Mouse (Mus musculus) liver, adult 2 months (tissue): ENCODE data around the gene Tph2. TPM values are rescaled to one million over a fixed set of nuclear protein-coding genes. Genes with fewer than 3 reads are reported as not detected.

Source experiments
- DNase-seq: peaks from one replicate; pipeline ENCODE4 v3.0.0-alpha.2; 2011; ENCODE audit warnings: low read depth, low spot score; ENCODE audit errors: extremely low read depth
- H3K27ac ChIP-seq: fragments of 200-500 bp; replicated peaks from 2 replicates; pipeline ENCODE4 v1.5.1; 2012; ENCODE audit warnings: low read depth, mild to moderate bottlenecking, control low read depth, inconsistent platforms, low read length; ENCODE audit not compliant: insufficient read depth
- H3K27me3 ChIP-seq: fragments of 200-500 bp; 2 replicates; pipeline ENCODE4 v1.6.1; 2012; ENCODE audit warnings: mild to moderate bottlenecking, moderate library complexity, low read length, inconsistent platforms; ENCODE audit not compliant: control insufficient read depth, insufficient read depth
- H3K36me3 ChIP-seq: fragments of 200-500 bp; 2 replicates; pipeline ENCODE4 v1.6.1; 2012; ENCODE audit warnings: low read length, inconsistent platforms; ENCODE audit not compliant: control insufficient read depth, insufficient read depth
- H3K4me1 ChIP-seq: fragments of 200-500 bp; 2 replicates; pipeline ENCODE4 v1.6.1; 2011; ENCODE audit warnings: low read length; ENCODE audit not compliant: control insufficient read depth, insufficient read depth
- H3K4me3 ChIP-seq: fragments of 200-500 bp; 2 replicates; pipeline ENCODE4 v1.5.1; 2011; ENCODE audit warnings: low read depth, mild to moderate bottlenecking, control low read depth, low read length, moderate library complexity; ENCODE audit not compliant: insufficient read depth
- H3K79me2 ChIP-seq: fragments of 200-500 bp; 2 replicates; pipeline ENCODE4 v1.6.1; 2012; ENCODE audit warnings: inconsistent platforms, mild to moderate bottlenecking, low read length, moderate library complexity; ENCODE audit not compliant: control insufficient read depth, insufficient read depth
- H3K9ac ChIP-seq: fragments of 200-500 bp; 2 replicates; pipeline ENCODE4 v1.6.1; 2012; ENCODE audit warnings: low read depth, mild to moderate bottlenecking, control low read depth, inconsistent platforms, low read length
- CTCF ChIP-seq: fragments of 200-500 bp; IDR thresholded peaks from 2 replicates; pipeline ENCODE4 v1.5.1; 2011; ENCODE audit warnings: low read depth, low read length, control low read depth
- POLR2A ChIP-seq: fragments of 200-500 bp; IDR thresholded peaks from 2 replicates; pipeline ENCODE4 v1.6.1; 2011; ENCODE audit warnings: low read length, control low read depth; ENCODE audit not compliant: insufficient read depth; ENCODE audit errors: extremely low read depth
- WGBS: fragments of 180-500 bp; shearing (Covaris S2); methylation state at CpG from one replicate; pipeline ENCODE4 v1.1.7; 2018; 5-methylcytosine and 5-hydroxymethylcytosine counted together
- polyA plus RNA-seq: library from polyadenylated mRNA; depleted of rRNA; stranded (reverse); fragments of >200 nt; gene quantifications from 2 replicates; pipeline ENCODE4 v1.2.3, GENCODE M21; 2012
- total RNA-seq: library from RNA; depleted of rRNA; stranded (reverse); fragments of >200 nt; gene quantifications from 2 replicates; pipeline ENCODE4 v1.2.3, GENCODE M21; 2014

The Tph2 gene
- total and polyA plus RNA-seq, 2 experiments = not detected

DNA sequence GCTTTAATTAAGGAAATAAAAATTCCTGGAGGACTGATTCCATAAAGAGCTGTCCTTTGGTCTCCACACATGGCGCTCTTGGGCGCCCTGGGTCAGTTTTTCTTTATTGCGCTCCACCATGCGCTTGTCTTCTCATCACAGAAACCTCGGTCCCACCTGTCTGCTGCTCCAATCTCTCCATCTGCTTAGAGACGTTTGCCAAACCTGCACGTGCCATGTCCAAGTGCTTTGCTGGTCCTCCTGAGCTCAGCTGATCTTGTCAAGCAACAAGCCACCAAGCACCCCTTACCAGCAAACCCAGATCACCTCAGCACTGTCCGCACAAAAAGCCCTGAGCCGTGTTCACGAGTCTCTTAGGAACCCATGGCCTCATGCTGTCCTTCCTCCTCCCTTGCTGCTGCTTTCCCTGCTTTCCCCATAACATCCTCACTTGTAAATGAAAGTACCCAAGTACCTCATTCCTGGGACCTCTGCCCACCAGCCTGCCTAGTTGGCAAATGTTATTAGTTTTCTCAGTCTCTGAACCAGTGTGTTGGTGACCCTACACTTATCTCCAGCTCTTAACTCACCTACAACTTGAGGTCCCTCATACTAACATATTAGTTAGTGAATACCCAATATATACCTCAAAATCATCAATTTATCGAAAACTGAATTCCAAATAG lies 28.2 kb upstream of the Tph2 start:
- no peaks in the 10 kb centered on the region for H3K4me1 ChIP-seq
- TF ChIP-seq POLR2A = no peak
- no peak for TF ChIP-seq CTCF
- DNase-seq = no peak
- H3K79me2 ChIP-seq = no peaks in the 10 kb centered on the region; the same call in 1 of the 2 replicates
- no peaks in the 10 kb centered on the region for H3K27me3 ChIP-seq
- no peak overlapping the region for H3K9ac ChIP-seq
- no peak overlapping the region for H3K4me3 ChIP-seq
- 97% methylated on average over 11 of the region's 11 CpGs for WGBS
- H3K36me3 ChIP-seq = peaks cover 46% of the 10 kb centered on the region
- no peak overlapping the region for H3K27ac ChIP-seq

- WGBS = 83% methylated on average over 3 of the region's 3 CpGs
- no peak for TF ChIP-seq POLR2A
- TF ChIP-seq CTCF = no peak
- Histone ChIP-seq H3K4me1 (no peaks in the 10 kb centered on the region), H3K9ac (no peak overlapping the region), H3K27me3 (no peaks in the 10 kb centered on the region), H3K27ac (no peak overlapping the region), H3K4me3 (no peak overlapping the region), H3K36me3 (peaks cover 59% of the 10 kb centered on the region), H3K79me2 (no peaks in the 10 kb centered on the region)
- no peak for DNase-seq
These were observed 21.0 kb upstream of the Tph2 start for GRCm38 (mm10) chr10:115205825-115206224.

- Histone ChIP-seq H3K9ac (no peak overlapping the region), H3K79me2 (no peaks in the 10 kb centered on the region), H3K27ac (no peak overlapping the region), H3K36me3 (peaks cover 59% of the 10 kb centered on the region), H3K4me1 (no peaks in the 10 kb centered on the region), H3K4me3 (no peak overlapping the region), H3K27me3 (no peaks in the 10 kb centered on the region)
- 21% methylated on average over 1 of the region's 1 CpGs for WGBS
- TF ChIP-seq CTCF = no peak
- no peak for TF ChIP-seq POLR2A
- DNase-seq = peak; percentile 82
These were observed 20.5 kb upstream of the Tph2 start for GRCm38 (mm10) chr10:115205284-115205683.

DNA sequence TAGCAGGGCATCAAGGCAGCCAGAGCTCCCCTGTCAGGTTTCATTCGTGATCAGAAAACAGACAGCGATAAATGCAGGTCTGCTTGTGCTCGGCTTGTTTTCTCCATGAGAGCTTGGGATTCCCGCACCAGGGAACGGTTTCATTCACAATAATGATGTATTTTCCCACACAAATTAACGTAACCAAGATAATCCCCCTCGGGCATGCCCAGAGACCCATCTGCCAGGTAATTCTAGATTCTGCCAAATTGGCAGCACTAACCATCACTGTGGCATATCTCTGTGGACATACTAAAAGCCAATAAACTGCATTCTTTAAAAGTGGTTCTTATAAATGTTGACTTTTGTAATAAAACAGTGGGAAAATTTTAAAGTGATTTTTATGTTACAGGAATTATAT lies 6.4 kb upstream of the Tph2 start:
- H3K4me3 ChIP-seq = no peak overlapping the region
- no peak for TF ChIP-seq POLR2A
- TF ChIP-seq CTCF = no peak

DNA sequence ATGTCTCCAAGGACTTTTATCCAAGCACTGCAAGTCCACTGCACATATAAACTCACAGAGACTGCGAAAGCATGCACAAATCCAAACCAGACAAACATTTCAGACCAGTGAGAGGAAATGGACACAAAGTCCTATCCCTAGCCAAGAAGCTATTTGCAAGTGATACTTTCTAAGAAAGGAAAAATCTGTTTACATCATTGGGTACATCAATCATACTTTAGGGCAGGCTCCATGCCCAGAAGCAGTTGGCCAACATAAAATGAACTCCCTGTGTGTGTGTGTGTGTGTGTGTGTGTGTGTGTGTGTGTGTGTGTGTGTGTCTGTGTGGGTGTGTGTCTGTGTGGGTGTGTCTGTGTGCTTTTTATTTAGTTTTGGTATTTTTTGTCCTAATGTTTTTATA lies 2.6 kb upstream of the Tph2 start:
- no peaks in the 10 kb centered on the region for H3K36me3 ChIP-seq
- 0 out of 2 replicates have a peak, but pooled peaks cover 3% of the 10 kb centered on the region for H3K27me3 ChIP-seq
- no peak for DNase-seq
- H3K27ac ChIP-seq = no peak overlapping the region
- no peak overlapping the region for H3K4me3 ChIP-seq
- no peak for TF ChIP-seq POLR2A
- TF ChIP-seq CTCF = no peak
- no peaks in the 10 kb centered on the region for H3K4me1 ChIP-seq
- 85% methylated on average over 1 of the region's 1 CpGs for WGBS
- no peak overlapping the region for H3K9ac ChIP-seq
- H3K79me2 ChIP-seq = no peaks in the 10 kb centered on the region

More for the DNA sequence above, 6.4 kb upstream of the Tph2 start:
- Histone ChIP-seq H3K9ac (no peak overlapping the region), H3K36me3 (no peaks in the 10 kb centered on the region), H3K27me3 (no peaks in the 10 kb centered on the region), H3K4me1 (no peaks in the 10 kb centered on the region), H3K79me2 (no peaks in the 10 kb centered on the region), H3K27ac (no peak overlapping the region)
- 86% methylated on average over 7 of the region's 7 CpGs for WGBS
- no peak for DNase-seq

DNA sequence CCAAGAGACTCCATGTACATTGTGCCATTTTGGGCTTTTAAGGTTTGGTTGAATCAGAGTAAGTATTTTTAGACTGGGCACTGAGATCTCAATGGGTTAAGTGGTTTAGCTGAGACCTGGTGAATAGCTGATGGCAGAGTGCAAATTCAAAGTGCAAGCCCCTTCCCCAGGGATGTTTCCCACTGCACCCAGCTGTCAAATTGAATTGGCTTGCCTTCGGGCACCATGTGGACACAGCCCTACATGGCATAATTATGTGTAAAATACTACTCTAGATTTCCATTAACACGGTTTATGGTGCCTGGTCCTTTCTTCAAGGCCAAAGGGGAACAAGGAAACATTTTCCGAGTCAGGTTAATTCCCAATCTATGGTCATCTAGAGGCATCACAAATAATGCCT lies 3.8 kb downstream of the Tph2 start:
- Histone ChIP-seq H3K27me3 (0 out of 2 replicates have a peak, but pooled peaks cover 3% of the 10 kb centered on the region), H3K36me3 (no peaks in the 10 kb centered on the region), H3K4me3 (no peak overlapping the region), H3K4me1 (no peaks in the 10 kb centered on the region), H3K27ac (no peak overlapping the region), H3K9ac (no peak overlapping the region), H3K79me2 (no peaks in the 10 kb centered on the region)
- 68% methylated on average over 3 of the region's 3 CpGs for WGBS
- TF ChIP-seq CTCF (no peak), POLR2A (no peak)
- no peak for DNase-seq
